Mouse (Mus musculus) liver, adult 2 months (tissue): ENCODE results near the gene Tor1b.

Experiments used
- CTCF ChIP-seq: fragments of 200-500 bp; IDR thresholded peaks from 2 replicates; pipeline ENCODE4 v1.5.1; 2011; ENCODE audit warnings: low read depth, low read length, control low read depth
- POLR2A ChIP-seq: fragments of 200-500 bp; IDR thresholded peaks from 2 replicates; pipeline ENCODE4 v1.6.1; 2011; ENCODE audit warnings: low read length, control low read depth; ENCODE audit not compliant: insufficient read depth; ENCODE audit errors: extremely low read depth

DNA sequence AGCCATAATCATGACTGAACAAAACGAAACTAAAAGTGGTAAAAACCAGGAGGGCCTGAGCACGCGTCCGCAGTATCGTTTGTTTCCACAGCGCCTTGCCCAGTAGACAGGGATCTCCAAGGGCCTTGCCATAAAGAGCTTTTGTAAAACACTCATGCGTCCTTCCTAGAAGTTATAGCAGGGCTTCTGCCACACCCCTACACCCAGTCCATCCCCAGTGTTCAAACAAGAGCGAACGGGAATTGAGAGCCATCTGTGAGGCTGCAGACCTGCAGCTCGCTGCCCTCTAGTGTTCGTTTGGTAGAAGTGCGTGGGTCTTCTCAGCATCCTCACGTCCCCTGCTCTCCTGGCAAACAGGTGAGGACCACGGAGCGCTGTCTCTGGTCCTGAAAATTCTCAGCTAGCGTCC is 10.2 kb upstream of the Tor1b start:
- TF ChIP-seq CTCF, result peak; percentile 95
- no peak for TF ChIP-seq POLR2A
